Comparison of ENCODE assay signal across 15 mouse cellular contexts in the genomic region with DNA sequence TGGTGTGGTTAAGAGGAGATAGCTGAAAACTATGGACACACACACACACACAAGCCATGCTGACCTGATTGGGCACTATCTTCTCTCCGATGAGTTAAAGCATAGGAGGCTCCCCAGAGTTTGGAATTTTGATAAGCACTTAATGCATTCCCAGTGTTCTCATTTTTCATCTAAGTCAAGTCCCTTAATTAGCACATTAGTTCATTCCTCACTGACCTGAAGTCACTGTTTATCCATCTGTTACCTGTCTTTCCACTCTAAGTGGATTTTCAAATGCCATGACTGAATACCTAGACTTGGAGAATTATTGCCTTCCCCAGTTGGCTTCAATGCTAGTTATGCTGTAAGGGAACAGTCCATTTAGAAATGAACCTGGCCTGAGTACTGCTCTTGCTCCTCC.
"Had no signal": no experiment of that assay in that cellular context is flagged by ENCODE, and none has a peak within 500 bp of the region (broad histone marks: within the 10 kb centered on the region; RNA-seq: fewer than 3 reads in every experiment).

No protein-coding gene starts in this region.

- H3K36me3 ChIP-seq: lung, embryonic 15.5 days; midbrain, embryonic 13.5 days; midbrain, embryonic 15.5 days; neural tube, embryonic 12.5 days; stomach, embryonic 15.5 days had no signal

- H3K27ac ChIP-seq: lung, embryonic 15.5 days; macrophage; midbrain, embryonic 13.5 days; midbrain, embryonic 15.5 days; neural tube, embryonic 12.5 days; stomach, embryonic 15.5 days; stomach, postnatal 0 days had no signal

- H3K4me1 ChIP-seq: lung, embryonic 15.5 days; megakaryocyte, embryonic 14.5 days; midbrain, embryonic 13.5 days; midbrain, embryonic 15.5 days; neural tube, embryonic 12.5 days; stomach, embryonic 15.5 days had no signal

- H3K27me3 ChIP-seq: lung, embryonic 15.5 days; megakaryocyte, embryonic 14.5 days; midbrain, embryonic 13.5 days; midbrain, embryonic 15.5 days; neural tube, embryonic 12.5 days; stomach, embryonic 15.5 days had no signal

- DNase-seq: lung, adult 2 months; lung, postnatal 14 days; lung, postnatal 36 days; right cerebral cortex, postnatal 14 days; thymus, adult 2 months; thymus, postnatal 25 days; thymus, postnatal 4 days had no signal

- H3K9me3 ChIP-seq: lung, embryonic 15.5 days; megakaryocyte, embryonic 14.5 days; midbrain, embryonic 13.5 days; midbrain, embryonic 15.5 days; neural tube, embryonic 12.5 days; stomach, embryonic 15.5 days had no signal

- H3K4me3 ChIP-seq: lung, embryonic 15.5 days; megakaryocyte, embryonic 14.5 days; midbrain, embryonic 13.5 days; midbrain, embryonic 15.5 days; neural tube, embryonic 12.5 days; stomach, embryonic 15.5 days had no signal
